Mouse (Mus musculus) embryonic fibroblast, embryonic 13.5 days (primary cell): ENCODE measurements around the gene Hspg2.

Source experiments
- CTCF ChIP-seq: IDR thresholded peaks from 2 replicates; pipeline ENCODE4 v1.5.1; 2011; ENCODE audit warnings: mild to moderate bottlenecking, control low read depth, low read length, moderate library complexity, borderline replicate concordance; ENCODE audit not compliant: insufficient read depth
- POLR2A ChIP-seq: IDR thresholded peaks from 2 replicates; pipeline ENCODE4 v1.6.1; 2011; ENCODE audit warnings: low read depth, mild to moderate bottlenecking, control low read depth, low read length, moderate library complexity

GRCm38 (mm10) chr4:137466991-137467390, 1.6 kb upstream of the Hspg2 start:
- TF ChIP-seq POLR2A (no peak), CTCF (no peak)
